Mouse (Mus musculus) inflammation-experienced regulatory T-cells, adult 16 weeks (primary cell): Measurements from ENCODE around the gene Tnnt1. TPM values are rescaled to one million over a fixed set of nuclear protein-coding genes. Genes with fewer than 3 reads are reported as not detected.

Source experiments
- polyA plus RNA-seq: library from polyadenylated mRNA; unstranded; fragments of 100-300 nt; shearing (Covaris generic); gene quantifications from one replicate; pipeline ENCODE4 v1.2.1, GENCODE M21; 2017

Tnnt1 gene
- polyA plus RNA-seq = 5.5 TPM

GRCm38 (mm10) chr7:4516332-4517050 lies at the start of gene Tnnt1:
Gene Tnnt1, minus strand, starts transcription at chr7:4516382.

GRCm38 (mm10) chr7:4547221-4547641 lies 31.0 kb upstream of the Tnnt1 start, which contains the start of gene Syt5:
Gene Syt5, minus strand, starts transcription at chr7:4547541.

GRCm38 (mm10) chr7:4532005-4532729 lies 16.0 kb upstream of the Tnnt1 start, which contains the start of gene Dnaaf3:
Gene Dnaaf3, minus strand, starts transcription at chr7:4532453.

GRCm38 (mm10) chr7:4524212-4524922 lies 8.2 kb upstream of the Tnnt1 start, which contains the start of gene Tnni3:
Gene Tnni3, minus strand, starts transcription at chr7:4524229.

GRCm38 (mm10) chr7:4501558-4502397 lies 14.4 kb downstream of the Tnnt1 start, which contains the start of gene Ppp1r12c:
Gene Ppp1r12c, minus strand, starts transcription at chr7:4501680.

GRCm38 (mm10) chr7:4460576-4461434 lies 55.4 kb downstream of the Tnnt1 start, which contains the start of gene Eps8l1:
Gene Eps8l1, plus strand, starts transcription at chr7:4460674.

Other genes with a start within 250 kb of the Tnnt1 start
- not detected for gene Ncr1, start 178.7 kb downstream of the Tnnt1 start, polyA plus RNA-seq
- gene Gp6, start 118.6 kb downstream of the Tnnt1 start, polyA plus RNA-seq = not detected
- gene Rdh13, start 70.7 kb downstream of the Tnnt1 start, polyA plus RNA-seq = 5.8 TPM
- 22.3 TPM for gene Eps8l1, start 55.7 kb downstream of the Tnnt1 start, polyA plus RNA-seq
- gene Ppp1r12c, start 14.7 kb downstream of the Tnnt1 start, polyA plus RNA-seq = 24.9 TPM
- 2.8 TPM for gene Tnni3, start 7.8 kb upstream of the Tnnt1 start, polyA plus RNA-seq
- 1.7 TPM for gene Dnaaf3, start 16.1 kb upstream of the Tnnt1 start, polyA plus RNA-seq
- 0.55 TPM for gene Syt5, start 31.2 kb upstream of the Tnnt1 start, polyA plus RNA-seq
- gene Ptprh, start 87.7 kb upstream of the Tnnt1 start, polyA plus RNA-seq = not detected
- gene Tmem86b, start 115.0 kb upstream of the Tnnt1 start, polyA plus RNA-seq = 4.2 TPM
- gene Ppp6r1, start 142.6 kb upstream of the Tnnt1 start, polyA plus RNA-seq = 33.7 TPM
- 79.2 TPM for gene Hspbp1, start 168.7 kb upstream of the Tnnt1 start, polyA plus RNA-seq
- gene Brsk1, start 174.2 kb upstream of the Tnnt1 start, polyA plus RNA-seq = 0.59 TPM
- gene Tmem150b, start 208.9 kb upstream of the Tnnt1 start, polyA plus RNA-seq = 0.13 TPM
- gene Kmt5c, start 223.7 kb upstream of the Tnnt1 start, polyA plus RNA-seq = 52.5 TPM
- gene Cox6b2, start 236.7 kb upstream of the Tnnt1 start, polyA plus RNA-seq = 3.0 TPM